Mouse (Mus musculus) CD4-positive helper T cell, adult 2 months (primary cell): Measurements from ENCODE around the gene Lclat1.
"Not testable (repeated sequence)": the region's sequence is repeated elsewhere in the genome, so short reads cannot be mapped to it uniquely, and the experiment has no call there.

Source experiments
- DNase-seq: peaks from one replicate; pipeline ENCODE4 v3.0.0-alpha.2; 2012; ENCODE audit warnings: low read depth, missing footprints, low spot score

Lclat1 gene

DNA sequence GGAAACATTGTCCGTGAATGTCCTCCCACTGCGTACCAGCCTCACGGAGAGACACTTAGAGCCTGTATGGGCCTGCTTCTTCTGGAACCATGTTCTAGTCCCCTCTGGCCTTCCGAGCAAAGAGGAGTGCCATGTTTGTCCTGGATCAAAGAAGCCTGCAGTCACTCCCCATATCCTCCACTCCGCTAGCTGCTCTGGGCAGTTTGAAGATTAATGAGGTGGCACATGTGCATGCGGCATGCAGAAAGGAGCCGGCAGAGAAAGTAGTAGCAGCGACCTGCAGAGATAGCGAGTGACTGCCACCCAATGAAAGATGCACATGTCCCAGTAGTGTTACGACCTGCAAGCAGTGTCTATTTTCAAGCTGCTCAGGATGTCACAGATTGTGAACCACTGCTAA, 167.3 kb downstream of the Lclat1 start:
- DNase-seq: no peak

DNA sequence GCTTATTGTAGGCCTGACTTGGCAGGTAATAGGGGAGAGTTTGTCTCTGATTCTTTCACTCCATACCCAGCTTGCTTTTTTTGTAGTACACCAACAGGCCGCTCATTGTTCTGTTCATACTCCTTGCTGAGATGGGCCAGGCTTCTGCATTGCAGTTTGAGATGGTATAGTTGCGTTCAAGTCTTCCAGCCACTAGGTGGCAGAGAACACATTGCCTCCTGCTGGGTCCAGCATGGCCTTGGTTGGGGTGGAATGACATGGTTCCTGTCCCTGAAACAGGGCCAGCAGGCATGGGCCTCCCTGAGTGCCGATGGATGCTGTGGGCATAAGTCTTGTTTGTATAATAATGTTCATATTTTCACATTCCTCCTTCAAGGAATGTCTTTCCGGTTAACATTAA, 170.0 kb downstream of the Lclat1 start:
- no peak for DNase-seq

DNA sequence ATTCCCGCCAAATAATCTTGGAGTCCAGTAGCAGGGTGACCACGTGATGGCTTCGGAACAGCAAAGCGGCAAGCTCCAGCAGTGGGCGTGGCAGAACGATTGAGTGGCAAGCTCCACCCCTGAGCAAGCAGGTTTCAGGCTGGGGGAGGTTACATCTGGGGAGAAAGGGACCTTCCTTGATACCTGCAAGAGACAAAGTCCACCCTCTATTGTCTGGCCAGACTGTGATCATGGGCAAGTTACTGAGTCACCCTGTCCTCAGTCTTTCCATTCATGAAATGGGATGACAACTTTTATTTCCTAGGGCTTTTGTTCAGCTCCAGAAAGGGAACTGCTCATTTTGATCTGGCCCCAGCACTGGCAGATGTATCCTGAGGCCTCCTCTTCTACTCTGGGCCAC, 174.9 kb downstream of the Lclat1 start:
- not testable (repeated sequence) for DNase-seq

DNA sequence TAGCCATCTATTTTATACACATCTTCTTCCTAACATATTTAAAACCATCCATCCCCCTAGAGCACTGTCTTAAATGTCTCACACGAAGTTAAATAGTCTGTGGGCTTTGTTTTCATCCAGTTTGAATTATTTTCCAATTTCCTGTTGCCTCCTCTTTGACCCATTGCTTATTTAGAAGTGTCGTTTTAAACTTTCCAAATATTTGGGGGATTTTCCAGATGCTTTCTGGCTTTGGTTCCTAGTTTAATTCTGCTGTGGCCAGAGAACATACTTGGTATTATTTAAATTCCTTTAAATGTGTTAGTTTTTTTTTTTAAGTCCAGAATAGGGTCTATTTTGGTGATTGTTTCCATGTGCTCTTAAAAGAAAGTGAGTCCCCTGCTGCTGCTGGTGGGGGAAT, 176.5 kb downstream of the Lclat1 start:
- no peak for DNase-seq
